Mouse (Mus musculus) frontal cortex, adult 2 months (tissue): ENCODE measurements around the gene Tead2. TPM values are rescaled to one million over a fixed set of nuclear protein-coding genes. Genes with fewer than 3 reads are reported as not detected.

Experiments
- DNase-seq, 2 experiments: peaks; one replicate each; pipeline ENCODE4 v3.0.0; 2022; ENCODE audit warnings: low spot score in 1 of 2; ENCODE audit errors: extremely low spot score in 1 of 2
- polyA plus RNA-seq: library from polyadenylated mRNA; depleted of rRNA; stranded (reverse); fragments of >200 nt; gene quantifications from 2 replicates; pipeline ENCODE4 v1.2.3, GENCODE M21; 2012

The Tead2 gene
- polyA plus RNA-seq, 1 experiment = 9.6 TPM

DNA sequence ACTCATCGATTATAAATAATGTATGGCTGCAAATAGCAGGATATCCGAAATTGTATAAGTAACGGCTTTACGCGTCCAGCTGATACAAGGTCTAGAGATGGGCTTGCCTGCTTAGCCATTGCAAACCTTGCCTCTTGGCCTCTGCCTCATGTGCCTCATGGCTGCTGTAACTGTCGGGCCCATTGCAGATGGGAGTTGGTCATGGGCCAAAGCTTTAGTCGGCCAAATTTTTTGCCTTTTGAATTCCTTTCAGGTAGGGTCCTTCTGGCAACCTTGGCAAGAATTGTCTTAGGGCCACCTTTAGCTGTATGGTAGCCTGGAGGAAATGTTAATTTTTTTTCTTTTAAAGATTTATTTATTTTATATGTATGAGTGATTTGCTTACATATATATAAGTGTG is 9.3 kb downstream of the Tead2 start:
- no peak for DNase-seq

DNA sequence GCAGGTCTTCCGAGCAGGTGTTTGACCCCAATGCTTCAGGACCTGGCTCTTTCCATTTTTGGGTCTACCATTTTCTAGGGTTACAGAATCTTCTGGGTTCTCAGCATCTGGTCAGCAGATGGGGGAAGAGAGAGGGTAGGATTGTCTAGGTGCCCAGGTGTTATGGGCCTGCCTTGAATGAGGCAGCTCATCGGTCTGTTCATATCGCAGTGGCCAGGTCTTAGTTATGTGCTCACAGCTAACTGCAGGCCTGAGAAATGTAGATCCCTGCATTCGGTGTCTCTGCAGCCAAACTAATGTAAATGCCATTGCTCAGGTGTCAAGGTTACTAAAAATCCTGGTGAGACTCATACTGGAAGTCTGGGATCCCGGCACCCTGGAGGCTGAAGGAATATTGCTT is 10.9 kb downstream of the Tead2 start:
- no peak for DNase-seq

DNA sequence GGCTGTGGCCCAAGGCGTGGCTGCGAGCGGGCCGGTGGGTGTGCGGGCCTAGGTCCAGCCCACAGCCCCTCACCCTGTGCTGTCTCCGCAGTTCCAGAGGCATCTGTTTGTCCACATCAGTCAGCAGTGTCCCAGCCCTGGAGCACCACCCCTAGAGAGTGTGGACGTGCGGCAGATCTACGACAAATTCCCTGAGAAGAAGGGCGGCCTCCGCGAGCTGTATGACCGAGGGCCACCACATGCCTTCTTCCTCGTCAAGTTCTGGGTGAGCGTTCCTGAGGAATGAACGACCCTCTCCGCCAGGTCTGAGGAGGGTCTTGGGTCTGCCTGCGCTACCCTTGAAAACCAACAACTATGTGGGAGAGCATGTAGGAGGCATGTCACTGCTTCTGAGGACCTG is 13.0 kb downstream of the Tead2 start:
- no peak for DNase-seq

DNA sequence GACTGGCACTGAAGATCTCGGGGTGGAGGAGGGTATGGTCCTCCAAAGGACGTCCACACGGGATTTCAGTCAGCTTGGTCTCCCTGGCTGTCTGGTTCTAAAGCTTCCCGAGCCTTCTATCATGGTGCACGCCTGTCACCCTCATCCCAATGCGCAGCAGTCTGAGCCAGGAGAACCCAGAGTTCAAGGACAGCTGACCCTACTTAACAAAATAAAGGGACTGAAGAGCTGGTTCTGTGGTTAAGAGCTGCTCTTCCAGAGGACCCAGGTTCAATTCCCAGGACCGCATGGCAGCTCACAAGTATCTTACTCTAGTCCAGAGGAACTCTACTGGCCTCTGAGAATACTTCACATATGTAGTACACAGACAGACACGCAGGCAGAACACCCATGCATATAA is 13.5 kb downstream of the Tead2 start:
- DNase-seq = no peak

DNA sequence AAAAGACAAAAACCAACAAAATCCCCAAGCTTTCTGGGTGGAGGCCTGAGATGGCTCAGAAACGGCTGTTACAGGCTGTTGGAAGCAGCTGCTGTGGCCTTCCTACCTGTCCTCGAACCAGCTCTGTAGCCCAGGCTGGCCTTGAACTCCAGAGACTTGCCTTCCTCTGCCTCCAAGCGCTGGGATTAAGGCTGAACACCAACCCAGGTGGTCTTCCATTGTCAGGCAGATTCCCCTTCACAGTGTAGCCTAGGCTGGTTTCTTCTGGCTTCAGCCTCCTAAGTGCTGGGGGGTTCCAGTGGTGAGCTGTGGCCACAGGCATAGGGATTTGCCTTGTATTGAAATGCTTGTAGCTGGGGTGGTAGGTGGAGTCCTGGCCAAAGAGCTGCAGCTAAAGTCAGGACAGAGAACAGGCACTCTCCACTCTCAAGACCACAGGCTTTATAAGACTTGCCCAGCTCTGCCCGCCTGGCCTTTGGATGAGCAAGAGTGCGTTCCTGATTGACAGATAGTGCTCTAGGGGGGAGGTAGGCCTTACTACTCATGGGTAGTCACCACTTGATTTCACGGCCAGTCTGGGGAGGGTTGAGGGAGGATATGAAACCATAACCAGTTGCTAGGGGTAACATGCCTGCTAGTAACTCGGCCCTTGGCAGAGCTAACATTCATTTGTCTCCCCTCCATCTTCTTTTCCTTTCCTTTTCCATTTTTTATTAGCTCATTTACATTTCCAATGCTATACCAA is 14.1 kb downstream of the Tead2 start:
- DNase-seq = no peak

DNA sequence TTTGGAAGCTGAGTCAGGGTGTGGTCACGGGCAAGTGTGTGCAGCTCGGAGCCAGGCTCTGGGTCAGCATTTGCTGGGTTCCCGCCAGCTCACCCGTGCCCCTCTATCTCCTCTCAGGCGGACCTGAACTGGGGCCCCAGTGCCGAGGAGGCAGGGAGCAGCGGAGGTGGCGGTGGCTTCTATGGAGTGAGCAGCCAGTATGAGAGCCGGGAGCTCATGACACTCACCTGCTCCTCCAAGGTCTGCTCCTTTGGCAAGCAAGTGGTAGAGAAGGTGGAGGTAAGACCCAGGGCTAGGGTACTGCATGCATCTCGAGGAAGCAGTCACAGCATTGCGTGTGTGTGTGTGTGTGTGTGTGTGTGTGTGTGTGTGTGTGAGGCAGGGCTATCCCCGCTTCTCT is 15.6 kb downstream of the Tead2 start:
- DNase-seq = no peak

DNA sequence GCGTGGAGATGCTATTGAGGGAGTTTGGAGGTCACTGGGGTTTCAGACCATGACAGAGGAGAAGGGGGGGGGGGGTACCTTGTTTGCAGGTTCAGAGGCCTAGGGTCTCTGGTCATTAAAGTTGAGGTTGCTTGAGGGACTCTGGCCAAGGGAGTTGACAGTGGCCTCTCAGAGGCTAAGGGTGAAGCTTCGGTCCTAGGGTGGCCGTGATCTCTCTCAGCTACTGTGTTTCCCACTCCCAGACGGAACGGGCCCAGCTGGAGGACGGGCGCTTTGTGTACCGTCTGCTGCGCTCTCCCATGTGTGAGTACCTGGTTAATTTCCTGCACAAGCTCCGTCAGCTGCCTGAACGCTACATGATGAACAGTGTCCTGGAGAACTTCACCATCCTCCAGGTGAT is 16.4 kb downstream of the Tead2 start:
- DNase-seq = no peak

DNA sequence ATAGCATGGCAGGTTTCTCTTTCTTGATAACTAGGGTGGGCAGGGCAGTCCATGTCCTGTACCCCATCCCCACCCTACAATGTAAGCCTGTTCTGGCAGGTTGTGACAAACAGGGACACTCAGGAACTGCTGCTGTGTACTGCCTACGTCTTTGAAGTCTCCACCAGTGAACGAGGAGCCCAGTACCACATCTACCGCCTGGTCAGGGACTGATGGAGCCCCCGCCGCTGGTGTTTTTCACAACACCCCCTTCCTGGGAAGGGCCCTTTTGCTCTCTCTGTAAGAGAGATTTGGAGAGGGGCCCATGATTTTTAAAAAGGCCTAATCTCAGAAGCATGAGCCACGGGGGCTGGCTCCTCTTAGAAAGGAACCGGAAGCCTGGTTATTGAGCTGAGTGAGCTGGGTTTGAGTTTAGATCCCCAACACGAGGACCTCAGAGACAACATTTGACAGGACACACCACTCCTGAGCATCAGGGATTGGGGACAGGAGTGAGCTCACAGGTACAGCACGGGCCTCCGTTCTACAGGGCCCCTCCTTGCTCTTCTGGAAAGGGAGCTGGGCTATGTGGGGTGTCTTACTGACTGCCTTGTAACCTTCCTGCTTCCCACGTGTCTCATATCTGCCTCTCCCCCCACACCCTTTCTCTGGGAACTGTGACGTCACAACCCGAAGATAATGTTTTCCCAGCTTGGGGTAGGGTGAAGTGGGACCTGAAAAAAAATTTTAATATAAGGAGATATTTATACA is 17.3 kb downstream of the Tead2 start:
- DNase-seq = peak; percentile 57 to 75

DNA sequence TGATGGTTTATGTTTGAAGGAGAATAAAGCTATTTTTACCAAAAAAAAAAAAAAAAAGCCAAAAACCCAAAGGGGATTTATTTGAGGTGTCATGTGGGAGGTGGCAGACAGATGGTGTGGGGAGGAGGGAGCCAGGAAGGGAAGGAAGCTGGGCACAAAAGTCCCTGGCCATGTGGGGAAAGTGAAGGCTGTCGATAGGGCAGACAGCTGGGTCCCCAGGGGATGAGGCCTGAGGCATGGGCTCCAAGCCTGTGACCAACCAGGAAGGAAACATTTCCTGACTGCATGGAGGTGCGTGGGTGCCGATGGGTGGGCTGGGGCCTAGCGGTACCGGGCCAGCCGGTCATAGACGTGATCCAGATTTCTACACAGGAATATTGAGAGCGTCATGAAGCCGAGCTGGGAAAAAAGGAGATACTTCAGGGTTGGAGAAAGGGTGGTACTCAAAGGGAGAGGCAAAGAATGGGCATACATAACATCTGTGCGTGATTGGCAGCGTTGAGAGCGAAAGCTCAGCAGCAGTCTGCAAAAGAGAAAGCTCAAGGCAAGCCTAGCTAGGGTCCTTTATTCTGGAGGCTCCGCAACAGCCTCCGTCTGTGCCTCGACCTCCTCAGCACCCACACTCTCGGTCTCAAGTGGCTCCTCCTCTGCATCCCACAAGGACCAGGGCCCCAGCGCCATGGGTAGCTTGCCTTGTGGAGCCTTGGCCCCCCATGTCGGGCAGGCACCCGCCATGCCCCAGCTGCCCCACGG is 18.2 kb downstream of the Tead2 start:
- DNase-seq = peak; percentile 81 to 87

DNA sequence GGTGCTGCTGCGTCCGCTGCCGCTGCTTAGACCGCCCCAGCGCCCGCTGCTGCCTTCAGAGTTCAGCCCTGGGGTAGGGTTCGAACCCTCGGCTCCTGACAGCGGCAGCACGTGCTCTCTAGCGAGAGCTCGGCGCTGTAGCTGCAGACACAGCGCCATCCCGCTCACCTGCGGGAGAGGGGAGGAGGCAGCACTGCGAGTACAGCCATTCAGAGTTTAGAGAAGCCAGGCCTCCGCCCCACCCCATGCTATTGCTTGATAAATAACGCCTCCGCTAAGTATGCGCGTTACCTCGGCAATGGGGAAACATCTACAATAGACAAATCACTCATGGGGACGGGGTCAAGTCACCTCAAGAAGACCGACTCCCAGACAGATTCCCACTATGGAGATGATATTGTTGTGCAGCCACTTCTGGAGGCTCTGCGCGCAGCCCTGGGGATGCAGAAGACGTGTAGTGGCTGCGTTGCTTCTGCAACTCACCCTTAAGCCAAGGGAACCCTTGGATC is 18.8 kb downstream of the Tead2 start:
- no peak for DNase-seq

DNA sequence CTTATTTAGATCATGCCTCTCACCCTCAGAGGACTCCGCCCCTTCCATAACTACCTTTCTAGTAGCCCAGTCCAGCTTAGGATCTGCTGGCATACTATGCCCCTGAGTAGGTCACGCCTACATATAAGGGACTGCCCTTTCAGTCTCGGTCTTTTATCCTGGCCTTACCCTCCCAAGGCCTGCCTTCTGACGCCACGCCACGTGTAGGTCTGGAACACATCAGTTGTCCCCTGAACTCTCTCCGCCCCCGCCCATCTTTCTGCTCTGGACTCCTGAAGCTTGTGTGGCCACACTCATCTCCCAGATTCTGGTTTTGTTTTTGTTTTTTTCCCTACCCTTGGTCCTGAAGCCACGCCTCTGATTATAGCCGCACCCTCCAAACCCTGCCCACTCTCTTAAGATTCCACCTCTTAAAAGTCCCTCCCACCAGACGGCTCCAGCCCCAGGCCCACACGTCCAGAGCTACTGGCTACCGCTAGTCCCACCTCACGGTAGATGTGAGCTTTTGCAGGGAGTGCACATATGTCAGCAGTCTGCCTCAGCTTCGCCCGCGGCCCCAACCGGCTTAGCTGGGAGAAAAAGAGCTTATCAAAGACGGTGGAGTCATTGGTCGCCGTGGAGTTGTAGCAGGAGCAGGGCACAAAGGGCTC is 19.5 kb downstream of the Tead2 start:
- DNase-seq = peak in 1 of 2 experiments; percentile 20

DNA sequence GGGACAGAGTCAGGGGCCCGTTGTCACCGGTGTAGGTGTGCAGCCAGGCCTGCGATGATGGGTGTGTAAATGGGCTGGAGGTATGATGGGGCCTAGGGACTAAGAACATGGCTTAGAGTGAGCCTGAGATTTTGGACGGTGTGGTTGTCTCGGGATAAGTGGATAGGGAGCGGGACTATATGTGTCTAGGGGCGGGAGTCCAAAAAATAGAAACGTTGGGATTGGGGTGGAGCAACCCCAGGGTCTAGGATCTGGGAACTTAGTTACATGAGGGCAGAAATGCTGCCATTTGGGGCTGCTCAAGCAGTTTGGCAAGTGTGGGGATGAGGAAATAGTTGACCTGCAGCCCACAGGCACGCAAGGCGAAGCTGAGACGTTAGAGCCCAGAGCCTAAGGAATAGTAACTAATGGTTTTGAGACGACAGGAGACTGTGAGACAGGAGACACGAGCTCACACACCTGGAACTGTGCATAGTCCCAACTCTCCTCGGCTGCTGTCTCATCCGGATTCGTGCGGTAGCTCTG is 20.2 kb downstream of the Tead2 start:
- no peak for DNase-seq

DNA sequence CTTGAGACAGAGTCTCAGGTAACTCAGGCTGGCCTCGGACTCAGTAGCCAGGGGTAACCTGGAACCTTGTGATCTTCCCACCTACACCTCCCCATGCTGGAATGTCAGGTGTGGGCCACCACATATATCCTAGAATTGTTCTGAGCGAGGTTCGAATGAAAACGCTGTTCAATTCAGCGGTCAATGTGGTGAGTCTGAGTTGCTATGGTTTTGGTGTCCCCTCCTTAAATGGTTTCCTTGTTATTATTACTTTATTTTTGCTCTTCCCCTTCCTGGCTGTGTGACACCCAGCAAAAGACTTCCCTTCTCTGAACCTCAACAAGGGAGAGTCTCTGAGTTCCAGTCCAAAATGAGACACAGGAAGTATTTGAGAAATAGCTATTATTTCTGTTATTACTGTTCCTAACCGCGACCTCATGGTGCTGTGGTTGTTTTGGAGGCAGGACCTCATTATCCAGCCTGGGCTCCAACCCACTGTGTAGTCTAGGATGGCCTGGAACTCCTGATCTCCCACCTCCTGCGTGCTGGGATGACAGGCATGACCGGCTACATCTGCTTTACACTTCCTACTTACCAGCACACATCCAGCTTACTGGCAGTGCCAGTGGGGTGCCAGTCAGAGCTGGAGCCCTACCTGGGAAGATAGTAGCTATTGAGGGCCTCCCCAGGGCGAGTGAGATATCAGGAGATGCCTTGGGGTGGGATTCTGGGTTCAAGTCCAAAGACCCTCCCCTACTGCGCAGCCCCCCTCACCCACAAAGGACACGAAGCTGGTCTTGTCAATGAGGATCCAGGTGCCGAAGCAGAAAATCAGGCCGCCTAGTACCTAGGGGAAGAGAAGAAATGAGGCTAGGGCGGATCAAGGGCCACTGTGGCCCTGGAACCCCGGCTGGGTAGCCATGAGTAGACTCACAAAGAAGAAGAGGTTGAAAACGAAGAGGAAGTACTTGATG is 22.5 kb downstream of the Tead2 start:
- DNase-seq = no peak

DNA sequence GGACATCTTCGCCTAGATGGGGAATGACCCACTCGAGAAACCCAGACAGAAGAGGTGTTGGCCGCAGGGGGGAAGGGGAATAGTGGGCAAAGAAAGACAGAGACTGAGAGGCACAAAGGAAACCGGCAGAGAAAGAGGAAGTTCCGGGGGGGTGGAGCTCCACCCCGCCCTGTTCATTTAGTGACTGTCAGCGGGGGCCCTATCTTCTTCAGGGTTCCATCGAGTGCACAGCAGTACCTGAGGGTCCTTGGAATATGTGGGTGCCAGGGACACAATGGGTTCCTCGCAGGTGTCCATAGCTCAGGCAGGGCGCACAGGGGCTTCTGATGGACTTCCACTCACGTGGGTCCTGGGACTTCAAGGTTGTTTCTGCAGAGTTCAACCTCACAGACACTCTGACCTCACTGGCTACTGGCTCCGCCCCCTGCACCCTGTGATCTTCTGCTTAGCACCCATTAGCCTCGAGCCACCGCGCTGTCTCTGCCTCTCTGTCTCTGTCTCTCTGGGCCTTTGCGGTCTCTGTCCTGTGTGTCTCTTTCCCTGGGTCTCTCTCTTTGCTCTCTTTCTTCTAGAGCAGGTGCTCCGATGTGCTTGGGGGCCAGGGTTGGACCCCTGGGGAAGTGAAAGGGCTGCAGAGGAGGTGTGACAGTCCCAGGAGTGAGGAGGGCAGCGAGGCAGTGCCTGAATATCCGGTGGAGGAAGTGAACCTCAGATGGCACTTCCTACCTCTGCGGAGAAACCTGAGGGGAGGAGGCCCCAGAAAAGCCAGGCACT is 23.4 kb downstream of the Tead2 start, which contains the start of gene Cd37:
TSS of gene Cd37 (minus strand) at position 393 of the 774 bp plus-strand sequence.
- no peak for DNase-seq

DNA sequence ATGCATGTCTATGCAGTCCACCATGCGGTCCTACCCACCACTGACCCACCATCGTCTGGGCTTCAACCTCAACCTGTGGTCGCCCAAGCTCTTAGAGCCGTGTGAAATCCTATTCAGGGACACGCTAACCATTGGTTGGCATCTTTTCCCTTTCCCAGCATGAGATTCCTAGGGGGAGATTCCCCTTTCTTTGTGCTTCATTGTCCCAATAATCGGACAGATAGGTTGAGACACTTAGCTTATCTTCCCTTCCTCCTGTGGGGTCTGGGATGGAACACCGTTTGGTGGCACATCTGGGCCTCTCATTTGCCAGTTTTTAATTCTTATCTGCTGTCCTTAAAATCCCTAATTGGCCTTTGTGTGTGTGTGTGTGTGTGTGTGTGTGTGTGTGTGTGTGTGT is 24.6 kb downstream of the Tead2 start:
- DNase-seq = no peak

DNA sequence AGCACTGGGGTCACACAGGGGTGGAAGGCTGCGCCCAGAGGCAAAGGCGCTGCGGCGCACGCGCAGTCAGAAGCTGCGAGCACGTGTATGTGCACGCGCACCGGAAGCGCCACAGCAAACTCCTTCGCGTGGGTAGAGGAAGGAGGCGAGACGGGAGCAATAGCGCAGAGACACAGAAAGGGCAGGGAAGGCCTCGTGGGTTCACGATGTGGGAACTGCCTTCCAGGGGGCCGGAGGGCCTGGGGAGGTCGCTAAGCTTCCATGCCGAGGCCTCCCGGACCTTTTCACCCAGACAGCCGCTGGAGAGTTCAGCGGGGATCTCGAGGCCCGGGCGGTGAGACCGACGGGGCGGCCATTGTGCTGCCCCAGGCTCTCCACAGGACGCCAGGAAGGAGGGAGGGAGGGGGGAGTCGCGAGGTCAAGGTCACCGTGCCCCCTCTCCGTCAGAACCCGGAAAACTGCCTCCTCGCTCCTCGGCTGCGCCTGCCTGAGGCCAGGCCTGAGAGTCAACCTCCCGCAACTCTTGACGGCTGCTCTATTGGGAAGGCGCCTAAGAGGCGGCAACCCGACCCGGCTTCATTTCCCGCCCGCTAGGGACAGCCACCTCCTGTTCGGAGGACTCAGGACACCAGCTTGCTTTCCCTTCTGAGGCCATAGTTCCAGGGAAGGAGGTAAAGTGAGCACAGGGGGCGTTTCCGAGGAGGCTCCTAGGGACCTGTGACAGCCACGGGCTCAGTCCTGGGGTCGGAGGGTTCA is 25.3 kb downstream of the Tead2 start, which contains the start of gene Slc6a16:
TSS of gene Slc6a16 (plus strand) at position 453 of the 756 bp plus-strand sequence.
- no peak for DNase-seq

DNA sequence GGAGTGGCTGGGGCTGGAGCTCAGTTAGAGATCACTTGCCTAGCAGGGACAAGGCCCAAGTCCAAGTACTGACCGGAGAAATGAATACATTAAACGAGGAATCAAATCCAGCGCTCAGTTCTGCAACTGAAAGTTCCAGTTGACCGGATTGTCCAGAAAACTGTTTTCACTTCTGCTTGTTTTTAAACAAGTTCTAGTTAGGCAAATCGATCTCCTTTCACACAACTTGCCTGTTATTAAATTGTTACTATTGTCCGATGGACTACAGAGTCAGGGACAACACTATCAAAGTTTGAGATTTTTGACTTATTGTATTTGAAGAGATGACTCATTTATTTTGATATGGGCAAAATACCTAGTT is 25.8 kb downstream of the Tead2 start:
- DNase-seq = no peak

DNA sequence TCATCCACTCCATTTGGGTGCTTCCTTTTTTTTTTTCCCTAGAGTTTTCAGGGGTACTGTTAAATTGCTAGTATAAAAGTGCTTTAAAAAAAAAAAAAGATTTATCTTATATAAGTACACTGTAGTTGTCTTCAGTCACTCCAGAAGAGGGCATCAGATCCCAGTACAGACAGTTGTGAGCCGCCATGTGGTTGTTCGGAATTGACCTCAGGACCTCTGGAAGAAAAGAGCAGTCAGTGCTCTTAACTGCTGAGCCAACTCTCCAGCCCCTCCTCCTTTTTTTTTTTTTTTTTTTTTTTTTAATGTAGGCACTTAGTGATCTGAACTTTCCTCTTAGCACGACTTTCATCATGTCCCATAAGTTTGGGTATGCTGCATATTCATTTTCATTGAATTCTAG is 32.1 kb downstream of the Tead2 start:
- DNase-seq = no peak
